Mouse (Mus musculus): ENCODE results near the gene Pmfbp1.

GRCm38 (mm10) chr8:109578900-109579301 is 85.1 kb downstream of the Pmfbp1 start, which contains the start of gene Hp:
- TF ChIP-seq TAL1 (IDR thresholded peaks at IDR 0.05; ENCODE audit: low read length) = no peak
- TF ChIP-seq GATA1 (IDR thresholded peaks at IDR 0.05; ENCODE audit: low read length) = no peak
